Comparison of ENCODE assay signal across 15 mouse cellular contexts in the genomic region with DNA sequence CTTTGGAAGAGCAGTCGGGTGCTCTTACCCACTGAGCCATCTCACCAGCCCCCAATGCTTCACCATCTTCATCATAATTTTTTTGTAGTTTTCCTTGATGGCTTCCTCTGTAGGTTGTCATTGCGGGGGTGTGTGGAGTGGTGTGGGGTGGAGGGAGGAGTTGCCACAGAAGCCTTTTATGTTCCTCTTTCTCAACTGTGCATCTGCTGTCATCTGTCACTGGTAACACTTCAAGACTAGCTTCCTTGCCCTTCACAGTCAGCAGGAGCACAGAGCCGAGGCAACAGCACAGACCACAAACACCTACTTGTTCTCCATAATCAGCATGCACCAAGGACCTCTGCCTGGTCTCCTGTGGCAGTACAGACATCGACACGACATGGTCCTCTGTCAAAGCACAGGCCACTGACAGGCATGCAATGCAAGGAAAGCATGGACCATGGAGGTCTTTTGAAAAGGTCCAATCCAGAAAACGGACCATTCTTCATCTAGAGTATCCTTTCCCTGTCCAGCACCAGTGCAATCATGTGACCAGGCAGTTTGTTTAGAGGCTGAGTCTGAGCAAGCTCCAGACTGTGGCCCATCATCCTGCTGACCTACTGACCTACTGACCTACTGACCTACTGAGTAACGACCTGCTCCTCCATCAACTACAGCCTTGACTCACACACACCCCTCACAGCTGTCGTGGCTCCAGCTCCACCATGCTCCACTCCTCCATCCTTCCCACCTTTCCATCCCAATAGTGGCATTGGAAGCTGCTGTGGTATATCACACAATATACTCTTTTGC. TPM values are rescaled to one million over a fixed set of nuclear protein-coding genes. Genes with fewer than 3 reads are reported as not detected.
DNase-seq lines count a peak whose midpoint lies in the region; ATAC-seq lines count a peak whose summit lies in the region.
"Had no signal": no experiment of that assay in that cellular context is flagged by ENCODE, and none has a peak within 500 bp of the region (broad histone marks: within the 10 kb centered on the region; RNA-seq: fewer than 3 reads in every experiment).

No protein-coding gene starts in this region.

- no peaks in the 10 kb centered on the region for H3K27me3 ChIP-seq in forebrain, embryonic 11.5 days (ENCODE audit: control insufficient read depth, insufficient read depth, low read length)
- H3K27me3 ChIP-seq: hindbrain, embryonic 15.5 days had no signal

- H3K4me3 ChIP-seq in forebrain, embryonic 11.5 days (ENCODE audit: low read depth, low read length): no peak overlapping the region
- H3K4me3 ChIP-seq: hindbrain, embryonic 15.5 days; midbrain, embryonic 10.5 days had no signal

- DNase-seq in retina, postnatal 1 day: peak; percentile 22
- no peak for DNase-seq in retina, embryonic 14.5 days (ENCODE audit: low spot score)
- DNase-seq in naive thymus-derived CD4-positive, alpha-beta T cell, adult 2 months (ENCODE audit: low read depth): peak; percentile 70
- DNase-seq in ovary, postnatal 14 days (ENCODE audit: low spot score): no peak
- DNase-seq in adrenal gland, postnatal 14 days: no peak
- DNase-seq in layer of hippocampus, postnatal 10 days (ENCODE audit: low spot score in 2 of 2): no peak
- no peak for DNase-seq in forebrain, embryonic 11.5 days (ENCODE audit: low spot score)
- DNase-seq: adrenal gland, postnatal 36 days; cerebellum, postnatal 25 days; heart, adult 18-20 months; kidney, postnatal 36 days; left cerebral cortex, postnatal 4 days had no signal

- no peak overlapping the region for H3K4me2 ChIP-seq in forebrain, embryonic 11.5 days (ENCODE audit: low read depth, low read length, severe bottlenecking)
- H3K4me2 ChIP-seq: hindbrain, embryonic 15.5 days had no signal

- 79% methylated on average over 8 of the region's 8 CpGs for WGBS in forebrain, embryonic 11.5 days

- no peaks in the 10 kb centered on the region for H3K36me3 ChIP-seq in forebrain, embryonic 11.5 days (ENCODE audit: control insufficient read depth, insufficient read depth, low read length)
- H3K36me3 ChIP-seq: hindbrain, embryonic 15.5 days; midbrain, embryonic 10.5 days had no signal

- ATAC-seq in hematopoietic stem cell, adult 5-6 weeks (replicated peaks in 1 of 2; ENCODE audit: insufficient read depth in 1 of 2, low FRiP score in 2 of 2, low TSS enrichment in 1 of 2, low read depth in 1 of 2, poor library complexity in 2 of 2, severe bottlenecking in 2 of 2): peak; percentile 99 to 100
- ATAC-seq in forebrain, embryonic 11.5 days (replicated peaks; ENCODE audit: low FRiP score): no peak

- no peak overlapping the region for H3K9ac ChIP-seq in forebrain, embryonic 11.5 days (ENCODE audit: low read length)
- H3K9ac ChIP-seq: hindbrain, embryonic 15.5 days had no signal

- no peak overlapping the region for H3K27ac ChIP-seq in forebrain, embryonic 11.5 days (ENCODE audit: low read depth, low read length)
- H3K27ac ChIP-seq: hindbrain, embryonic 15.5 days; midbrain, embryonic 10.5 days had no signal

- no peaks in the 10 kb centered on the region for H3K9me3 ChIP-seq in forebrain, embryonic 11.5 days (ENCODE audit: control insufficient read depth, low read length)
- H3K9me3 ChIP-seq: hindbrain, embryonic 15.5 days; midbrain, embryonic 10.5 days had no signal

- H3K4me1 ChIP-seq in forebrain, embryonic 11.5 days (replicated peaks; ENCODE audit: control insufficient read depth, insufficient read depth, low read length): no peaks in the 10 kb centered on the region
- H3K4me1 ChIP-seq: hindbrain, embryonic 15.5 days; midbrain, embryonic 10.5 days had no signal

RNA-seq across cellular contexts. Expression of a gene that starts 30.3 kb away (rescaled TPM):
- 57.4 and 73.4 TPM in 2 replicates for total RNA-seq in hematopoietic stem cell, adult 5-6 weeks (2017)
- 77.8 and 97.1 TPM in 2 replicates for total RNA-seq in adrenal gland, postnatal 14 days (2021)
- 100 to 1,000 TPM; 104 to 106 TPM for total RNA-seq in layer of hippocampus, postnatal 10 days (2021)
- 76.4 and 91.6 TPM in 2 replicates for polyA plus RNA-seq in forebrain, embryonic 11.5 days (2014; fragmentation: Nextera tagmentation; extraction: Ambion mirVana)

RNA-seq across cellular contexts. Expression of a gene that starts 41.9 kb away (rescaled TPM):
- 3.8 and 5.4 TPM in 2 replicates for total RNA-seq in hematopoietic stem cell, adult 5-6 weeks (2017)
- total RNA-seq in adrenal gland, postnatal 14 days (2021): 45.1 and 50.2 TPM in 2 replicates
- total RNA-seq in layer of hippocampus, postnatal 10 days (2021): 100 to 1,000 TPM; 190 to 192 TPM
- polyA plus RNA-seq in forebrain, embryonic 11.5 days (2014; fragmentation: Nextera tagmentation; extraction: Ambion mirVana): 194 and 214 TPM in 2 replicates

Comparison
In these comparisons a context has a peak if more than half of its experiments do, and no peak if none do; other contexts are left out.
1. DNase-seq: peak in retina, postnatal 1 day (single experiment) and naive thymus-derived CD4-positive, alpha-beta T cell, adult 2 months (single experiment); none in retina, embryonic 14.5 days (single experiment), ovary, postnatal 14 days (single experiment), adrenal gland, postnatal 14 days (single experiment), layer of hippocampus, postnatal 10 days (0 of 2) and forebrain, embryonic 11.5 days (single experiment).